Mouse (Mus musculus) cerebellum, adult 11-12 months (tissue): Measurements from ENCODE around the gene Noxo1.
"Not testable (repeated sequence)": the region's sequence is repeated elsewhere in the genome, so short reads cannot be mapped to it uniquely, and the experiment has no call there.

Experiments
- DNase-seq: peaks from one replicate; pipeline ENCODE4 v3.0.0; 2022

Gene Noxo1

GRCm38 (mm10) chr17:24721383-24721955, 25.4 kb downstream of the Noxo1 start:
- DNase-seq = not testable (repeated sequence)

- DNase-seq = no peak
These were observed 26.3 kb downstream of the Noxo1 start for GRCm38 (mm10) chr17:24722220-24722924.

- DNase-seq = no peak
These were observed 27.3 kb downstream of the Noxo1 start for GRCm38 (mm10) chr17:24723122-24723880.

- DNase-seq = no peak
These were observed 27.8 kb downstream of the Noxo1 start for GRCm38 (mm10) chr17:24723881-24724180.

GRCm38 (mm10) chr17:24724184-24724583, 28.1 kb downstream of the Noxo1 start, which contains the start of gene Ndufb10:
Gene Ndufb10 (minus strand): TSS chr17:24724478.
- peak; percentile 93 for DNase-seq

GRCm38 (mm10) chr17:24725637-24726390, 29.8 kb downstream of the Noxo1 start:
- DNase-seq = no peak

GRCm38 (mm10) chr17:24727618-24728017, 31.6 kb downstream of the Noxo1 start, which contains the start of gene Rpl3l:
Gene Rpl3l (plus strand): TSS chr17:24727820.
- DNase-seq = no peak

GRCm38 (mm10) chr17:24728184-24728583, 32.1 kb downstream of the Noxo1 start:
- DNase-seq = no peak

- DNase-seq = no peak
These were observed 33.0 kb downstream of the Noxo1 start for GRCm38 (mm10) chr17:24729067-24729466.

- DNase-seq = no peak
These were observed 34.8 kb downstream of the Noxo1 start for GRCm38 (mm10) chr17:24730787-24731186.

GRCm38 (mm10) chr17:24732233-24732935, 36.4 kb downstream of the Noxo1 start:
- no peak for DNase-seq

- DNase-seq = no peak
These were observed 37.5 kb downstream of the Noxo1 start for GRCm38 (mm10) chr17:24733434-24734050.

- DNase-seq = no peak
These were observed 38.5 kb downstream of the Noxo1 start for GRCm38 (mm10) chr17:24734513-24734912.

- DNase-seq = no peak
These were observed 39.4 kb downstream of the Noxo1 start for GRCm38 (mm10) chr17:24735446-24735845.

GRCm38 (mm10) chr17:24736330-24737051, 40.5 kb downstream of the Noxo1 start, which contains the start of gene Msrb1:
Gene Msrb1 (plus strand): TSS chr17:24736642.
- peak; percentile 95 for DNase-seq

- no peak for DNase-seq
These were observed 41.2 kb downstream of the Noxo1 start for GRCm38 (mm10) chr17:24737135-24737810.

GRCm38 (mm10) chr17:24738238-24738637, 42.2 kb downstream of the Noxo1 start:
- no peak for DNase-seq

GRCm38 (mm10) chr17:24739926-24740325, 43.9 kb downstream of the Noxo1 start:
- DNase-seq = no peak

GRCm38 (mm10) chr17:24742307-24742706, 46.3 kb downstream of the Noxo1 start:
- no peak for DNase-seq

GRCm38 (mm10) chr17:24743896-24744295, 47.9 kb downstream of the Noxo1 start:
- no peak for DNase-seq

GRCm38 (mm10) chr17:24744381-24744780, 48.3 kb downstream of the Noxo1 start:
- DNase-seq = no peak
